Comparison of ENCODE assay signal across 41 mouse cellular contexts in the genomic region with DNA sequence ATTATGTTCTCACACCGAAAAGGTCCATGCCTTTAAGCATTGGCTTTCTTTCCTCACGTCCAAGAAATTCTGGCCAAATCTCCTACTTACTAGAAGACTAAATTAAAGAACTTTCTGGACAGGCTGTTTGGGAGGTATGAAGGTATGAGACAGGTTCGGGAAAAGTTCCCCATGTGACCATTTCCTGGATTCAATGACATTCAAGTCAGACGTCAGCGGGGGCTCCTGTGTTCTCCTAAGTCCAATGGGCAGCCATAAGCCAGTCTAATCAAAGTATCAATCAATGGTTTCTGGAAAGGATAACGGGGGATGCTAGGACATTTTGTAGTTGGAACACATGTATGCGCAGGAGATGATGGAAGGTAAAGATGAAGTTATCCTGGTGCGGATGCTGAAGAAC. TPM values are rescaled to one million over a fixed set of nuclear protein-coding genes. Genes with fewer than 3 reads are reported as not detected.
"Had no signal": no experiment of that assay in that cellular context is flagged by ENCODE, and none has a peak within 500 bp of the region (broad histone marks: within the 10 kb centered on the region; RNA-seq: fewer than 3 reads in every experiment).

No protein-coding gene starts in this region.

- ATAC-seq: liver, embryonic 12.5 days; liver, postnatal 0 days; lung, postnatal 0 days; midbrain, embryonic 13.5 days; midbrain, embryonic 15.5 days had no signal

- H3K27ac ChIP-seq: limb, embryonic 10.5 days; limb, embryonic 12.5 days; limb, embryonic 13.5 days; limb, embryonic 15.5 days; liver, embryonic 12.5 days; liver, embryonic 13.5 days; liver, embryonic 14.5 days; liver, embryonic 15.5 days; lung, embryonic 15.5 days; macrophage; midbrain, embryonic 10.5 days; midbrain, embryonic 12.5 days; midbrain, embryonic 13.5 days; midbrain, embryonic 15.5 days; neural tube, embryonic 12.5 days had no signal

- H3K27me3 ChIP-seq: limb, embryonic 12.5 days; limb, embryonic 13.5 days; limb, embryonic 15.5 days; liver, embryonic 12.5 days; liver, embryonic 13.5 days; liver, embryonic 15.5 days; lung, embryonic 15.5 days; megakaryocyte, embryonic 14.5 days; midbrain, embryonic 12.5 days; midbrain, embryonic 13.5 days; midbrain, embryonic 15.5 days; neural tube, embryonic 12.5 days had no signal

- H3K4me3 ChIP-seq: limb, embryonic 10.5 days; limb, embryonic 12.5 days; limb, embryonic 13.5 days; limb, embryonic 15.5 days; liver, embryonic 12.5 days; liver, embryonic 13.5 days; liver, embryonic 15.5 days; lung, embryonic 15.5 days; megakaryocyte, embryonic 14.5 days; midbrain, embryonic 10.5 days; midbrain, embryonic 12.5 days; midbrain, embryonic 13.5 days; midbrain, embryonic 15.5 days; myocyte; neural tube, embryonic 12.5 days had no signal

- DNase-seq: left cerebral cortex, postnatal 4 days; liver; liver, embryonic 13.5 days; liver, postnatal 0 days; lung, adult 18-20 months; lung, adult 2 months; lung, embryonic 14.5 days; lung, postnatal 10 days; lung, postnatal 14 days; lung, postnatal 36 days; lung, postnatal 4 days; midbrain, embryonic 14.5 days had no signal

- H3K4me1 ChIP-seq: limb, embryonic 10.5 days; limb, embryonic 12.5 days; limb, embryonic 13.5 days; limb, embryonic 15.5 days; liver, embryonic 13.5 days; liver, embryonic 15.5 days; megakaryocyte, embryonic 14.5 days; midbrain, embryonic 10.5 days; midbrain, embryonic 12.5 days; midbrain, embryonic 15.5 days; neural tube, embryonic 12.5 days had no signal

- H3K36me3 ChIP-seq: limb, embryonic 10.5 days; limb, embryonic 12.5 days; limb, embryonic 13.5 days; limb, embryonic 15.5 days; liver, embryonic 12.5 days; liver, embryonic 13.5 days; liver, embryonic 15.5 days; lung, embryonic 15.5 days; midbrain, embryonic 10.5 days; midbrain, embryonic 12.5 days; midbrain, embryonic 13.5 days; midbrain, embryonic 15.5 days; neural tube, embryonic 12.5 days had no signal

- H3K9me3 ChIP-seq: limb, embryonic 10.5 days; limb, embryonic 12.5 days; limb, embryonic 13.5 days; limb, embryonic 15.5 days; liver, embryonic 12.5 days; liver, embryonic 13.5 days; liver, embryonic 15.5 days; lung, embryonic 15.5 days; midbrain, embryonic 10.5 days; midbrain, embryonic 12.5 days; midbrain, embryonic 13.5 days; midbrain, embryonic 15.5 days; neural tube, embryonic 12.5 days had no signal

- H3K9ac ChIP-seq: limb, embryonic 12.5 days; limb, embryonic 13.5 days; limb, embryonic 15.5 days; liver, embryonic 12.5 days; liver, embryonic 13.5 days; liver, embryonic 14.5 days; liver, embryonic 15.5 days; liver, postnatal 0 days; lung, embryonic 14.5 days; lung, embryonic 15.5 days; midbrain, embryonic 12.5 days; midbrain, embryonic 13.5 days; midbrain, embryonic 15.5 days; neural tube, embryonic 12.5 days had no signal

- H3K4me2 ChIP-seq: limb, embryonic 12.5 days; limb, embryonic 13.5 days; limb, embryonic 15.5 days; liver, embryonic 11.5 days; liver, embryonic 12.5 days; liver, embryonic 13.5 days; liver, embryonic 15.5 days; lung, embryonic 14.5 days; lung, embryonic 15.5 days; midbrain, embryonic 12.5 days; midbrain, embryonic 13.5 days; midbrain, embryonic 15.5 days; neural tube, embryonic 12.5 days had no signal

RNA-seq across cellular contexts. Expression of a gene that starts 8.1 kb away (rescaled TPM):
- total RNA-seq: left cerebral cortex, postnatal 10 days; left cerebral cortex, postnatal 14 days; left cerebral cortex, postnatal 25 days; left cerebral cortex, postnatal 36 days; left cerebral cortex, postnatal 4 days; megakaryocyte progenitor cell, adult 5-6 weeks; megakaryocyte, adult 5-6 weeks; megakaryocyte-erythroid progenitor cell, adult 5-6 weeks; midbrain, postnatal 0 days; monocyte, adult 5-6 weeks had no signal
- polyA plus RNA-seq: limb, embryonic 11.5 days; limb, embryonic 12.5 days; liver, adult 2 months; liver, embryonic 12.5 days; macrophage; midbrain, embryonic 12.5 days; midbrain, embryonic 13.5 days; midbrain, embryonic 14.5 days; midbrain, embryonic 15.5 days; midbrain, postnatal 0 days; neural tube, embryonic 12.5 days had no signal
